Mouse (Mus musculus): ENCODE data around the gene Ptprm.

DNA sequence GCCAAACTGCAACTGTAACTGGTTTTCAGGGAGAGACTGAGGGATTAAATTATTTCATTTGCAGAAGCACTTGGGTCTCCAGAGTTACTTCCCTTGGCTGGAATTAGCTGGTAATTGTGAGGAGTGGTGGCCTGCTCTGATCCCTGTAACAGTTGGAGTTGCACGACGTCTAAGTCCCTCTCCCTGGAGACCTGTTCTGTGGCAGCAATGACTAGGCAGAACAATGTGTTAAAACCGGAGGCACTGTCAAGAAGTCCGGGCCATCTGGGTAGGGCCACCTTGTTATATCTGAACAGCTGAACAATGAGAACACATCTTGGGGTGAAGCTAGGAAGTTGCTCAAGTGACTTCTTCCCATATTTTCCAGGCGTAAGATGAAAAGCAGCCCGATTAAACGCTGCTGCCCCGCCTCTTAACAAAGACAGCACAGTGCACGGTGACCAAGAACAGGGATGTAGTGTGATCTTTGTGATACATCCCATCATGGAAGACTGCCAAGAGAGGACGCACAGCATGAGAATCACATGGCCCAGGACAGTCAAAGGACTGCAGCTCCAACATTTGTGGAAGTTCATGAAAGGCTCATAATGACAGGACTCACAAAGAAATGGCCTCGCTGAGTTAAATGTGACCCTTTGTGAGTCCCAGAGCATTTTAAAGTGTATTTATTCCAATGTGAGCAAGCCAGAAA is 301.5 kb downstream of the Ptprm start:
- TF ChIP-seq TAL1 (IDR thresholded peaks at IDR 0.05; ENCODE audit: low read length) (no peak), E2F4 (IDR thresholded peaks at IDR 0.05; ENCODE audit: borderline replicate concordance, low read depth, low read length) (no peak), CTCF (IDR thresholded peaks at IDR 0.05 in 2 of 3, conservative IDR thresholded peaks at IDR 0.05 in 1 of 3; ENCODE audit: control insufficient read depth in 1 of 3, insufficient read depth in 1 of 3, low read depth in 2 of 3, low read length in 3 of 3, poor library complexity in 1 of 3, severe bottlenecking in 1 of 3) (no peak), GATA1 (IDR thresholded peaks at IDR 0.05; ENCODE audit: low read depth, low read length) (no peak)
